Mouse (Mus musculus) gastrocnemius, postnatal 14 days (tissue): ENCODE data around the gene Cttn. TPM values are rescaled to one million over a fixed set of nuclear protein-coding genes. Genes with fewer than 3 reads are reported as not detected.

ENCODE experiments used
- DNase-seq: peaks from one replicate; pipeline ENCODE4 v3.0.0; 2021; ENCODE audit warnings: mixed read lengths
- intact Hi-C: fragments of 180-260 bp; cut with DNase I; formaldehyde crosslinking; loops from one replicate; pipeline ENCODE4 v1.15.1; 2025; ENCODE audit warnings: low total_unique reads
- total RNA-seq, 2 experiments: library from RNA; stranded (reverse); gene quantifications; 2 replicates each; pipeline ENCODE4 v1.2.3; 2021

Gene Cttn
- total RNA-seq, 2 experiments from 2014 or later, result 32.6 to 35.8 TPM

GRCm38 (mm10) chr7:144411967-144412906, 58.6 kb downstream of the Cttn start:
- DNase-seq, result no peak
- intact Hi-C loops, result no loop called here

GRCm38 (mm10) chr7:144409682-144410081, 61.1 kb downstream of the Cttn start:
- intact Hi-C loops, result no loop called here
- DNase-seq, result no peak

GRCm38 (mm10) chr7:144408464-144409000, 62.3 kb downstream of the Cttn start:
- intact Hi-C loops, result no loop called here
- DNase-seq, result no peak

- no peak for DNase-seq
- intact Hi-C loops, result no loop called here
These were observed 63.1 kb downstream of the Cttn start for GRCm38 (mm10) chr7:144407675-144408074.

GRCm38 (mm10) chr7:144402492-144402891, 68.3 kb downstream of the Cttn start:
- intact Hi-C loops, result no loop called here
- DNase-seq, result no peak

- intact Hi-C loops, result no loop called here
- no peak for DNase-seq
These were observed 79.1 kb downstream of the Cttn start for GRCm38 (mm10) chr7:144391727-144392126.

GRCm38 (mm10) chr7:144390676-144391075, 80.1 kb downstream of the Cttn start:
- intact Hi-C loops, result no loop called here
- no peak for DNase-seq

GRCm38 (mm10) chr7:144389704-144390103, 81.1 kb downstream of the Cttn start:
- no peak for DNase-seq

GRCm38 (mm10) chr7:144387537-144387936, 83.3 kb downstream of the Cttn start:
- intact Hi-C loops, result no loop called here
- DNase-seq, result no peak

More at GRCm38 (mm10) chr7:144389704-144390103, 81.1 kb downstream of the Cttn start:
- intact Hi-C loops, result no loop called here

Other genes starting within 250 kb of the Cttn start
- 10 to 100 TPM; 25.6 to 29.6 TPM for gene Ppfia1, start 82.7 kb upstream of the Cttn start, total RNA-seq
- 1 to 10 TPM; 3.1 to 3.9 TPM for gene Fadd, start 111.5 kb upstream of the Cttn start, total RNA-seq